Mouse (Mus musculus) lung, adult 18-20 months (tissue): ENCODE measurements at regions not wholly inside any gene's neighbourhood (a gene's known extent, or its start where the extent isn't known, plus 50 kb on each side); places are given as distances from the start of the nearest gene placed in this dataset.

Experiments
- DNase-seq, 2 experiments: peaks; one replicate each; pipeline ENCODE4 v3.0.0; 2022; ENCODE audit warnings: mixed read lengths in 2 of 2

DNA sequence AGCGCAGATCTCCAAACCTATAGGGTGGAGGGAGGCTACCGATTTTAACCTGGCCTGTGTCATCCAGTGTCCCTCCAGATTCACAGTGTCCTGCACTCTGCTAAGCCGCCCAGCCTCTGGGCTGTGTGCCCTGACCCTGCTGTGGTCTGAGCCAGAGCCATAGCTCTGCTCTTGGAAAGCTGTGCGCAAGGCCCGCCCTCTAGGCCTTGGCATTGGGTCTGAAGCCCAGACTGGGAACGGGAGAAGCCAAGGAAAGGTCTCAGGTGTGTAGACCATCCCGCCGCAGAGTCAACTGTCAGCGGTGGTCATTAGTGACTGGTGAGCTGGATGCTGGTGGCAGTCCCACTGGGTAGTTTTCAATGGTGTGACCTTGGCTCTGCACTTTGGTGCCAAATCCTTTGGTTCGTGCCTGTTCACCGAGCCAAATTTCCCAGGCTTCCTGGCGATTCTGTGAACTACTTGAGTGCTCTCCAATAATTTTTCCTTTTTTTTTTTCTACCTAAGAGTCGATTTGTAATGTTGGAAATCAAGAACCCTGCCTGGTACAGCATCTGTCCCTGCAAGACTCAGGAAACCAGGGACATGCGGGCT lies 52.0 kb upstream of the Ptgfrn start:
- peak; percentile 12 to 20 for DNase-seq

DNA sequence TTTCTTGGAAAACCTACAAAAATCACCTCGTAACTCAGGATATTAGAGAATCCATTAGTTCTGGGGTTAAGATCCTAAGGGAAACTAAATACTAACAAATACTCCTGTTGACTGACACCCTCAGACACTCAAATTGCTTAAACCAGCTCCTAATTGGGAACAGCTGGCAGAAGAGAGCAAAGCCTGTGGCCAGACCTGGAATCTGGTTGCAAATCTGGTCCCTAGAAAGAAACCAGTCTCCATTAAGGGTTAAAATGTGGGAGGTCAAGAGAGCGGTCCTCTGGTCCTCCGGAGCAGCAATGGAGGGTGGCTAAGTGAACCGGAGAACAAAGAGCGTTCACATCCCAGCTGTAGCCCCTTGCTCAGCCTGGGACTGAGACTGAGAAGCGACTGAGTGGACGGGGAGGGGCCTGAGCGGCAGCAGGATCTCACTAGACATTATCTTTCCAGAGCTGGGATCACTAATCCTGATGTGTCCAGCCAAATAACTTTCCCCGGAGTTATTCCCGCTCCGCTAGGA lies 51.4 kb upstream of the Ptgfrn start:
- no peak for DNase-seq
